Mouse (Mus musculus): ENCODE measurements at regions not wholly inside any gene's neighbourhood (a gene's known extent, or its start where the extent isn't known, plus 50 kb on each side); places are given as distances from the start of the nearest gene placed in this dataset.

GRCm38 (mm10) chr13:70193270-70193669 is 391.1 kb downstream of the Med10 start:
- 88% methylated on average over 9 of the region's 9 CpGs for WGBS
- Histone ChIP-seq H3K4me1 (replicated peaks; ENCODE audit: control insufficient read depth, insufficient read depth, low read length) (peaks cover 9% of the 10 kb centered on the region), H3K27me3 (ENCODE audit: control insufficient read depth, insufficient read depth, low read length) (no peaks in the 10 kb centered on the region), H3K9ac (no peak overlapping the region), H3K4me2 (replicated peaks) (no peak overlapping the region), H3K4me3 (replicated peaks; ENCODE audit: low read length) (no peak overlapping the region), H3K36me3 (replicated peaks; ENCODE audit: control insufficient read depth, insufficient read depth) (no peaks in the 10 kb centered on the region), H3K9me3 (ENCODE audit: control insufficient read depth, low read length) (no peaks in the 10 kb centered on the region), H3K27ac (peak overlapping the region; percentile 22; the same call in 1 of the 2 replicates)
- ATAC-seq (ENCODE audit: low FRiP score), result no peak
- no peak for DNase-seq (ENCODE audit: low spot score)

GRCm38 (mm10) chr13:70195854-70196253 is 393.7 kb downstream of the Med10 start:
- 74% methylated on average over 4 of the region's 4 CpGs for WGBS
- Histone ChIP-seq H3K4me2 (replicated peaks) (no peak overlapping the region), H3K36me3 (replicated peaks; ENCODE audit: control insufficient read depth, insufficient read depth) (no peaks in the 10 kb centered on the region), H3K9me3 (ENCODE audit: control insufficient read depth, low read length) (no peaks in the 10 kb centered on the region), H3K9ac (no peak overlapping the region), H3K27me3 (ENCODE audit: control insufficient read depth, insufficient read depth, low read length) (no peaks in the 10 kb centered on the region), H3K27ac (no peak overlapping the region), H3K4me1 (replicated peaks; ENCODE audit: control insufficient read depth, insufficient read depth, low read length) (peaks cover 9% of the 10 kb centered on the region), H3K4me3 (replicated peaks; ENCODE audit: low read length) (no peak overlapping the region)
- DNase-seq (ENCODE audit: low spot score) (no peak), ATAC-seq (ENCODE audit: low FRiP score) (no peak)

DNA sequence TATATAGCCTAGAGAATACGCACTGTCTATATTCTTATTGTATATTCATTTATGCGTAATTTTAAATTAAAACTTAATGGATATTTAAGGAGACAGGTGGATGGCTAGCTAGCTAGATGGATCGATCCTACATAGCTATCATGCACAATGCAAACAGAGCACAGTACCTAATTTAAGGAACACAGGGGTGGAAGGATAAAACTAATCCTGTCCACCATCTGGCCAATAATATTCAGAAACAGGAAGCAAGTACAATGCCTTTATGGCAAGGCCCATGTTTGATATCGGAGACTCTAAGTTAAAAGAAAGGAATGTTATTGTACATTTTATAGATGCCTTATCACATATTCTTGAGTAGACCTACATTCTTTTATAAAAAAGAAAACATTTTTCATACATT is 396.4 kb downstream of the Med10 start:
- Histone ChIP-seq H3K4me1 (replicated peaks; ENCODE audit: control insufficient read depth, insufficient read depth, low read length) (peaks cover 9% of the 10 kb centered on the region), H3K9me3 (ENCODE audit: control insufficient read depth, low read length) (no peaks in the 10 kb centered on the region), H3K4me2 (replicated peaks) (no peak overlapping the region), H3K27ac (no peak overlapping the region), H3K27me3 (ENCODE audit: control insufficient read depth, insufficient read depth, low read length) (no peaks in the 10 kb centered on the region), H3K4me3 (replicated peaks; ENCODE audit: low read length) (no peak overlapping the region), H3K36me3 (replicated peaks; ENCODE audit: control insufficient read depth, insufficient read depth) (no peaks in the 10 kb centered on the region), H3K9ac (no peak overlapping the region)
- no peak for DNase-seq (ENCODE audit: low spot score)
- WGBS, result 73% methylated on average over 4 of the region's 4 CpGs
- ATAC-seq (ENCODE audit: low FRiP score), result no peak

DNA sequence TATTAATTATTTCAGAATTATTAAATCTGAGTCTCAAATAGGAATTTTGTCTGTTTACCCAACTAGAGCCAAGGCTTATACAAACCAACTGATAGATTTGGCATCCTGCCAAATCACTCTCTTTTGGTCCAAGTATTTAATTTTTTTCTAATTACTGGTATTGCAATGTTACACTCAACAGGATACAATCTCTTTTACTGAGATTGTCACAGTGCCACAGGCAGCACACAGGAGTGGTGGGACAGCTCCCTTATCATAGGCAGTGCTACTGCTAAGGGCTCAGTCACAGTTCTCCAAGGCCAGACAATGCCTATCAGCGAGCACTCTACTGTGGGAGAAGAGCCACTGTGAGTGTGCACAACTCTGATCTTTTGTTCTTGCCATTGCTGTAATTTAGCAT is 396.9 kb downstream of the Med10 start:
- no peaks in the 10 kb centered on the region for H3K9me3 ChIP-seq (ENCODE audit: control insufficient read depth, low read length)
- 61% methylated on average over 1 of the region's 1 CpGs for WGBS

GRCm38 (mm10) chr13:70205334-70205733 is 403.1 kb downstream of the Med10 start:
- WGBS, result 38% methylated on average over 7 of the region's 7 CpGs
- no peak for DNase-seq (ENCODE audit: low spot score)
- 0 out of 2 replicates have a peak, but pooled peaks cover 3% of the 10 kb centered on the region for H3K4me1 ChIP-seq (replicated peaks; ENCODE audit: control insufficient read depth, insufficient read depth, low read length)

More for the DNA sequence above, 396.9 kb downstream of the Med10 start:
- H3K4me3 ChIP-seq (replicated peaks; ENCODE audit: low read length), result no peak overlapping the region
- no peak overlapping the region for H3K4me2 ChIP-seq (replicated peaks)
- no peaks in the 10 kb centered on the region for H3K27me3 ChIP-seq (ENCODE audit: control insufficient read depth, insufficient read depth, low read length)
- no peak overlapping the region for H3K9ac ChIP-seq
- peak; percentile 43; the same call in 1 of the 2 replicates for ATAC-seq (ENCODE audit: low FRiP score)
- H3K4me1 ChIP-seq (replicated peaks; ENCODE audit: control insufficient read depth, insufficient read depth, low read length), result peaks cover 9% of the 10 kb centered on the region
- H3K36me3 ChIP-seq (replicated peaks; ENCODE audit: control insufficient read depth, insufficient read depth), result no peaks in the 10 kb centered on the region
- no peak overlapping the region for H3K27ac ChIP-seq
- peak; percentile 45 for DNase-seq (ENCODE audit: low spot score)

GRCm38 (mm10) chr13:70210158-70210557 is 408.0 kb downstream of the Med10 start:
- no peaks in the 10 kb centered on the region for H3K36me3 ChIP-seq (replicated peaks; ENCODE audit: control insufficient read depth, insufficient read depth)
- no peak overlapping the region for H3K27ac ChIP-seq
- WGBS, result 50% methylated on average over 3 of the region's 3 CpGs
- no peak overlapping the region for H3K4me3 ChIP-seq (replicated peaks; ENCODE audit: low read length)
- H3K4me2 ChIP-seq (replicated peaks), result no peak overlapping the region
- H3K9ac ChIP-seq, result no peak overlapping the region
- ATAC-seq (ENCODE audit: low FRiP score), result 0 out of 2 replicates have a peak, but pooled peaks have one; percentile 31
- no peaks in the 10 kb centered on the region for H3K27me3 ChIP-seq (ENCODE audit: control insufficient read depth, insufficient read depth, low read length)
- no peaks in the 10 kb centered on the region for H3K9me3 ChIP-seq (ENCODE audit: control insufficient read depth, low read length)
- 0 out of 2 replicates have a peak, but pooled peaks cover 3% of the 10 kb centered on the region for H3K4me1 ChIP-seq (replicated peaks; ENCODE audit: control insufficient read depth, insufficient read depth, low read length)
- no peak for DNase-seq (ENCODE audit: low spot score)

More at GRCm38 (mm10) chr13:70205334-70205733, 403.1 kb downstream of the Med10 start:
- Histone ChIP-seq H3K9me3 (ENCODE audit: control insufficient read depth, low read length) (no peaks in the 10 kb centered on the region), H3K36me3 (replicated peaks; ENCODE audit: control insufficient read depth, insufficient read depth) (no peaks in the 10 kb centered on the region), H3K4me3 (replicated peaks; ENCODE audit: low read length) (no peak overlapping the region), H3K9ac (no peak overlapping the region), H3K27ac (no peak overlapping the region), H3K4me2 (replicated peaks) (no peak overlapping the region), H3K27me3 (ENCODE audit: control insufficient read depth, insufficient read depth, low read length) (no peaks in the 10 kb centered on the region)
- ATAC-seq (ENCODE audit: low FRiP score), result no peak

GRCm38 (mm10) chr13:70213017-70213416 is 410.8 kb downstream of the Med10 start:
- no peak for DNase-seq (ENCODE audit: low spot score)
- Histone ChIP-seq H3K9me3 (ENCODE audit: control insufficient read depth, low read length) (no peaks in the 10 kb centered on the region), H3K36me3 (replicated peaks; ENCODE audit: control insufficient read depth, insufficient read depth) (no peaks in the 10 kb centered on the region), H3K4me1 (replicated peaks; ENCODE audit: control insufficient read depth, insufficient read depth, low read length) (peaks cover 15% of the 10 kb centered on the region), H3K4me2 (replicated peaks) (no peak overlapping the region), H3K27ac (no peak overlapping the region), H3K27me3 (ENCODE audit: control insufficient read depth, insufficient read depth, low read length) (no peaks in the 10 kb centered on the region), H3K4me3 (replicated peaks; ENCODE audit: low read length) (no peak overlapping the region), H3K9ac (no peak overlapping the region)
- ATAC-seq (ENCODE audit: low FRiP score), result no peak
- WGBS, result 90% methylated on average over 3 of the region's 3 CpGs

GRCm38 (mm10) chr13:70213622-70214021 is 411.4 kb downstream of the Med10 start:
- Histone ChIP-seq H3K27me3 (ENCODE audit: control insufficient read depth, insufficient read depth, low read length) (no peaks in the 10 kb centered on the region), H3K9ac (no peak overlapping the region), H3K27ac (no peak overlapping the region), H3K36me3 (replicated peaks; ENCODE audit: control insufficient read depth, insufficient read depth) (no peaks in the 10 kb centered on the region), H3K4me2 (replicated peaks) (no peak overlapping the region), H3K4me3 (replicated peaks; ENCODE audit: low read length) (no peak overlapping the region), H3K4me1 (replicated peaks; ENCODE audit: control insufficient read depth, insufficient read depth, low read length) (peaks cover 15% of the 10 kb centered on the region), H3K9me3 (ENCODE audit: control insufficient read depth, low read length) (no peaks in the 10 kb centered on the region)
- 81% methylated on average over 2 of the region's 2 CpGs for WGBS
- DNase-seq (ENCODE audit: low spot score) (no peak), ATAC-seq (ENCODE audit: low FRiP score) (no peak)

GRCm38 (mm10) chr13:70214022-70214654 is 411.9 kb downstream of the Med10 start:
- Histone ChIP-seq H3K27ac (no peak overlapping the region), H3K4me2 (replicated peaks) (no peak overlapping the region), H3K4me3 (replicated peaks; ENCODE audit: low read length) (no peak overlapping the region), H3K9me3 (ENCODE audit: control insufficient read depth, low read length) (no peaks in the 10 kb centered on the region), H3K27me3 (ENCODE audit: control insufficient read depth, insufficient read depth, low read length) (no peaks in the 10 kb centered on the region), H3K36me3 (replicated peaks; ENCODE audit: control insufficient read depth, insufficient read depth) (no peaks in the 10 kb centered on the region), H3K4me1 (replicated peaks; ENCODE audit: control insufficient read depth, insufficient read depth, low read length) (peaks cover 15% of the 10 kb centered on the region), H3K9ac (no peak overlapping the region)
- ATAC-seq (ENCODE audit: low FRiP score) (no peak), DNase-seq (ENCODE audit: low spot score) (no peak)
- 87% methylated on average over 10 of the region's 10 CpGs for WGBS

DNA sequence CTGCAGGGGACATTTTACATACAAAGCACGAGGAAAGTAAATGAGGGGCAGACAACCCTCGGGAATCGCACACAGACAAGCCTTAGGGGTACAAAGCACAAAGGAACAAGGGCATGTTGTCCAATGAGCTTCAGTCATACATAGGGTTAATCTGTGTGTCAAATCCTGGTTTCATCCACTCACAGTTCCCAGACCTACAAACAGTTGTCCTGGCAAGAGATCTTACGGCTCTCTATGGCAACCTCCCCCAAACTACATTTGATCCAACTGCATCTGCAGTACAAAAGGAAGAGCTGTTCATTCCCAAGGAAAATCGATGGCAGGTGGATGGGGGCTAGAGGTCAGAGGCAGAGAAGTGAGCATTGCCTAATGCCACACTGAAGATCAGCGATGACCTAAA is 413.9 kb downstream of the Med10 start:
- H3K4me1 ChIP-seq (replicated peaks; ENCODE audit: control insufficient read depth, insufficient read depth, low read length), result peaks cover 15% of the 10 kb centered on the region
- H3K4me2 ChIP-seq (replicated peaks), result no peak overlapping the region
- WGBS, result 39% methylated on average over 6 of the region's 6 CpGs
- DNase-seq (ENCODE audit: low spot score), result no peak
- ATAC-seq (ENCODE audit: low FRiP score), result no peak
- no peak overlapping the region for H3K4me3 ChIP-seq (replicated peaks; ENCODE audit: low read length)
- no peak overlapping the region for H3K9ac ChIP-seq
- no peaks in the 10 kb centered on the region for H3K36me3 ChIP-seq (replicated peaks; ENCODE audit: control insufficient read depth, insufficient read depth)
- H3K9me3 ChIP-seq (ENCODE audit: control insufficient read depth, low read length), result no peaks in the 10 kb centered on the region
- H3K27me3 ChIP-seq (ENCODE audit: control insufficient read depth, insufficient read depth, low read length), result no peaks in the 10 kb centered on the region
- H3K27ac ChIP-seq, result no peak overlapping the region

Data from hindbrain, embryonic 14.5 days (tissue).